Mouse (Mus musculus) testis, adult 2 months (tissue): ENCODE results near the gene Atp8a2.

Experiments used
- CTCF ChIP-seq: fragments of 200-500 bp; IDR thresholded peaks from 2 replicates; pipeline ENCODE4 v1.5.1; 2012; ENCODE audit warnings: low read depth, mild to moderate bottlenecking, inconsistent platforms, low read length, moderate library complexity; ENCODE audit not compliant: control insufficient read depth, insufficient read depth, insufficient replicate concordance
- POLR2A ChIP-seq: fragments of 200-500 bp; IDR thresholded peaks from 2 replicates; pipeline ENCODE4 v1.6.1; 2012; ENCODE audit warnings: low read depth, mild to moderate bottlenecking, inconsistent platforms, low read length, moderate library complexity; ENCODE audit not compliant: control insufficient read depth

GRCm38 (mm10) chr14:60134720-60135119, 62.3 kb downstream of the Atp8a2 start:
- TF ChIP-seq CTCF (no peak), POLR2A (no peak)
